Mouse (Mus musculus): ENCODE results near the gene Clic3.
A peak's percentile ranks its signal among the peaks of the same experiment; 100 is the strongest.

Clic3 gene

GRCm38 (mm10) chr2:25441067-25441466, 15.6 kb upstream of the Clic3 start:
- DNase-seq (ENCODE audit: inconsistent age in 2 of 2, low spot score in 1 of 2), result no peak

DNA sequence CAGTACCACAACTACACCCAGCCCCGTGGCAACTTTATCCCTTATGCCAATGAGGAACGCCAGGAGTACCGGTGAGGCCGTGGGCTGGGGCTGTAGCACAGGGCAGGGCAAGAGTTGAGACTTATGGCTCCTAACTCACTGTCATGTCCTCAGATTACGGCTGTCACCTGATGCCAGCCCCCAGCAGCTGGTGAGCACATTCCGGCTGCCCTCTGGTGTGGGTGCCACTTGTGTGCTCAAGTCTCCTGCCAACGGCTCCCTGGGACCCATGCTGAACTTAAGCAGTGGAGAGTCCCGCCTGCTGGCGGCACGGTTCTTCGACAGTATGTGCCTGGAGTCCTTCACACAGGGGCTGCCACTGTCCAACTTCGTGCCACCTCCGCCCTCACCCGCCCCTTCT, 14.0 kb upstream of the Clic3 start:
- DNase-seq (ENCODE audit: inconsistent age in 2 of 2, low spot score in 1 of 2), result no peak

DNA sequence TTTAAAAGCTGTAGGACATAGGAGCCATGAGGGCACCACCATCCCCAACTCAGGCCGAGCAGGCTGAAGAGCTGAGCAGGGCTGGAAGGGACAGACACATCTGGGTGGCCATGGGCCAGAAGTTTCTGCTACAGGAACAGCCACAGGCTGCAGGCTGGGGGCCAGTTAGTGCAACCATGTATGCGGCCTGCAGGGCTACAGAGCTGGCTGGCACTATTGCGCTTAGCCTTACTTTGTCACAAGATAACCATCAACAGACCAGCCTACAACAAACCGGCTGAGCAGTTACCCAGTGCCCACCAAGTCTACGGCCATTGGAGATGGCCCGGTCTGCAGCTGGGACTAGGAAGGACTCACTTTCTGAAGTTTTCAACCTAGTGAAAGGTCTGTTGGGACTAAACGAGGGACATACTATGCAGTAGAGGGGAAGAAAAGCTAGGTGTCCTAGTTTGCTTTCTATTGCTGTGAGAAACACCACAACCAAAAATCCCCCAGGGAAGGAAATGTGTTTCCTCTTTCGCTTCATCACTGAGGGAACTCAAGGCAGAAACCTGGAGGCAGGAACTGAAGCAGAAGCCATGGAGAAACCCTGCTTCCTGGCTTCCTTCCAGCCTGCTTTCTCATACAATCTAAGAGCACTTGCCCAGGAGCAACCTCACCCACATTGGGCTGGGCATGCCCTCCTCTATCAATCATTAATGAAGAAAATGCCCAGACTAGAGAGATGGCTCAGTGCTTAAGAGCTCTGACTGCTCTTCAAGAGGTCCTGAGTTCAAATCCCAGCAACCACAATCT, 5.6 kb upstream of the Clic3 start:
- no peak for DNase-seq (ENCODE audit: inconsistent age in 2 of 2, low spot score in 1 of 2)

DNA sequence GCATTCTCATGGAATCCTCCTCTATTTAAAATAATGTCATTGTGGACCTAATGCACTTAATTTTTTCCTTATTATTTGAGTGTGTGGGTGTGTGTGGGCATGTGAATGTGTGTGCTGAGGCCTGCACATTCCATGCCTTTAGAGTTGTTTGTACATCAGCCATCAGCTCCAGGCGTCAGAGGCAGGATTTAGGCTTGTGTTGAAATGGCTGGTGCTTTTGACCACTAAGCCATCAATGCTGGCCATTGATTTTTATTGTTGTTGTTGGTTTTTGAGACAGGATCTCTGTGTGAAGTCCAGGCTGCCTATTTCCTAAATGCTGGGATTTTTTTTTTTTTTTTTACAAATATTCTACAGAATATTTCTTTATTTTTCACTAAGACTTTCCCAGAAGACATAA, 3.7 kb upstream of the Clic3 start:
- DNase-seq (ENCODE audit: inconsistent age in 2 of 2, low spot score in 1 of 2), result no peak

DNA sequence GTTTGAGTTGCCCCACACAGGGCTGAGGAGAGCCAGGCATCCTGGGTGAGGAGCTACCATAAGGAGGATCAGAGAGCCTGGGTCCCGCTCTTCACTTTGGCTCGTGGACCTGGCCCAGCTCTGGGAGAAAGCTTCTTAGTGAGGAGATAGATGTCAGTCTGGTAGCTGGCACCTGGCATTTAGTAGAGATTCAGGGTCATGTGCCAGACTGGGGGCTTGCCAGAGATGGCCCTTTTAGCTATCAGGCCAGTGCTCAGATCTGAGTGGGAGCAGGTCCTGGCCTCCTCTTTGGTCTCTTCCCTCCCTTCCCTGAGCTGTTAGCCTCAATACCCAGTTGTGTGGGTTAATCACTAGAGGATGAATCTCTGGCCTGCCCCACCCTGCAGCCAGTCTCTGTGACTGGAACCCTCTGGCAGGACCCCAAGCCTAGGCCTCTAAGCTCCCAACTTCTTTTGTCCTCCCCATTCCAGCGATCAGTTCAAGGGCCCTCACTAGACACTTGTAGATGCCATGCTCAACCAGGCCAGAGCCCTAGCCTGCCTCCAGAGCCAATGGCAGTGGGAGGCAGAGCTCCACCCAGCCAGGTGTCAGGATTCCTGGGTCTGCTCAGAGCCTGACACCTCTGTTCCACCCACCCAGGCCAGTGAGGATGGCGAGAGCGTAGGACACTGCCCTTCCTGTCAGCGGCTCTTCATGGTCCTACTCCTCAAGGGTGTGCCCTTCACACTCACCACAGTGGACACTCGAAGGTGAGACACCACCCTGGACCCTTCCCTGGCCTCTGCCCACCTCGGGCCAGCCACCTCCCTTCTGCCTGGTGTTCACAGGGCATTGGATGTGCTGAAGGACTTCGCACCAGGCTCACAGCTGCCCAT, 621 bp downstream of the Clic3 start:
- no peak for DNase-seq (ENCODE audit: inconsistent age in 2 of 2, low spot score in 1 of 2)

DNA sequence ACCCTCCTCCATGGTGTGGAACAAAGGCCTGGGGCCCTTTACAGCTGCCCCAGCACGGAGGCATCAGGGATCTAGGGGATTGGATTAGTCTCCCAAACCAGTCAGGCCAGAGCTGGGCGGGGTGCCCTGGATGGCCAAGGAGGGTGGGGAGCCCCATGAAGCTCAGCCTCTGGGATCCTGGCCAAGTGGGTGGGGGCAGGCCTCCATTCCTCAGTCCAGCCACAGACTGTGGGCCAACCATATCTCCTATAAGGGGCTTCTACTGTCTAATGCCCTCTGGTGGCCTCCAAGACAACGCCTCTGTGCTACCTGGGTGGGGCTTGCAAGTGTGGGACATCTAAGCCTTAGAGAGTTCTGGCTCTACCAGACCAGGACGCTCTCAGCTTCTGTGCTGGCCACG, 2.3 kb downstream of the Clic3 start:
- no peak for DNase-seq (ENCODE audit: inconsistent age in 2 of 2, low spot score in 1 of 2)

- no peak for DNase-seq (ENCODE audit: inconsistent age in 2 of 2, low spot score in 1 of 2)
Observed at GRCm38 (mm10) chr2:25460135-25460534, 3.5 kb downstream of the Clic3 start.

GRCm38 (mm10) chr2:25460551-25461309, 4.1 kb downstream of the Clic3 start, which contains the start of gene Paxx:
TSS of gene Paxx (minus strand) at chr2:25461094.
- DNase-seq (ENCODE audit: inconsistent age in 2 of 2, low spot score in 1 of 2), result peak; percentile 96 to 98

GRCm38 (mm10) chr2:25461407-25461806, 4.8 kb downstream of the Clic3 start:
- DNase-seq (ENCODE audit: inconsistent age in 2 of 2, low spot score in 1 of 2), result peak in 1 of 2 experiments; percentile 53

- DNase-seq (ENCODE audit: inconsistent age in 2 of 2, low spot score in 1 of 2), result no peak
Observed at GRCm38 (mm10) chr2:25463630-25464029, 7.0 kb downstream of the Clic3 start.

DNA sequence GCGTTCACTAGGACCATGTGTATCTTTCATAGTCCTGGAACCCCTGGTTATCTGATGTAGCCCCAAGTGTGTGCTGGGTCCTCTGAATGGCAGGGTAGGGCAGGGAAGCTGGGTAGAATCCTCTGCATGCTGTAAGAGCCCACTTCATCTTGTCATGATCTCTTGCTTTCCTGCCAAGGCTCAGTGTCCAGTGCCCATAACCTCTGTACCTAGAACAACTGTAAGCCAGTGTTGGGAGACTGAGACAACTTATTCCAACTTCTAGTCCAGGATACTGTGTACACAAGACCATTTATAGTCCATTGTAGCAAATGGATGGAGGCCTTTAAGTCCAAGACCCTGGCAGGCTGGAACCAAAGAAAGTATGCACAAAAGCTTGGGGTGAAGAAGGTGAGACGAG, 8.6 kb downstream of the Clic3 start:
- no peak for DNase-seq (ENCODE audit: inconsistent age in 2 of 2, low spot score in 1 of 2)

DNA sequence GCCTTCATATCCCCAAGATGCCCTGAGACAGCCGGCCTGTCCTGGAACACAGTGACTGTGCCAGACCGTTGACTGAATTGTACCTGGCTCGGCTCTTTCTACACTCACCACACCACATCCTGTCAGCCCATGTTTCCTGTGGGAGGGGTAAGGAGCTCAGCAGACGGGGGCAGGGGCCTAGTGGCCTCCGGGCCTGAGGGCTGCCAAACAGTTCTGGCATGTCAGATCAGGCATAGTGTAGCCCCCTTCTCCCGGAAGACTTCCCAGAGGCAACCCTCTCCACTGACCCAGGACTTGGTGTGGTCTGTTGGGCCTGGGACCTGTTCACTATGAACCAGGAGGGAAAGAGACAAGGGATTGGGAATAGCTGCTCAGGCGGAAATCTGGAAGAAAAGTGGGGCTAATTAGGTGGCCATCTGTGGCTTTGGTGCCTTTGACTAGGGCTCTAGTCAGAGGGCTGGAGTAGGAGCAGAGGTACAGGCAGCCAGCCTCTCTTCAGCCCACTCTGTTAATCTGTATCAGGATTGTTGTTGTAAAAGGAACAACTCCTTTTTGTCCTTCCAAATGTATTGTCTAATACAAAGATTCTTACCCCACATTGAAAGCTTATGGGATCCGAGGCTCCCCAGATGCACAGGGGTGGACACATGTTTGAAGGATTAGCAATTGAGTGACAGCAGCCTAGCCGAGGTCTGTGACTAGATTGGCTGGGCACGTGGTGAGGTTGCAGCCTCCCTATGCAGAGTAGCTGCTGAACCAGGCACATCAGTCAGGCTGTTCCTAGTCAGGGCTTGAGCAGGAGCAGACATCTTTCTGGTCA, 9.4 kb downstream of the Clic3 start:
- DNase-seq (ENCODE audit: inconsistent age in 2 of 2, low spot score in 1 of 2), result no peak

DNA sequence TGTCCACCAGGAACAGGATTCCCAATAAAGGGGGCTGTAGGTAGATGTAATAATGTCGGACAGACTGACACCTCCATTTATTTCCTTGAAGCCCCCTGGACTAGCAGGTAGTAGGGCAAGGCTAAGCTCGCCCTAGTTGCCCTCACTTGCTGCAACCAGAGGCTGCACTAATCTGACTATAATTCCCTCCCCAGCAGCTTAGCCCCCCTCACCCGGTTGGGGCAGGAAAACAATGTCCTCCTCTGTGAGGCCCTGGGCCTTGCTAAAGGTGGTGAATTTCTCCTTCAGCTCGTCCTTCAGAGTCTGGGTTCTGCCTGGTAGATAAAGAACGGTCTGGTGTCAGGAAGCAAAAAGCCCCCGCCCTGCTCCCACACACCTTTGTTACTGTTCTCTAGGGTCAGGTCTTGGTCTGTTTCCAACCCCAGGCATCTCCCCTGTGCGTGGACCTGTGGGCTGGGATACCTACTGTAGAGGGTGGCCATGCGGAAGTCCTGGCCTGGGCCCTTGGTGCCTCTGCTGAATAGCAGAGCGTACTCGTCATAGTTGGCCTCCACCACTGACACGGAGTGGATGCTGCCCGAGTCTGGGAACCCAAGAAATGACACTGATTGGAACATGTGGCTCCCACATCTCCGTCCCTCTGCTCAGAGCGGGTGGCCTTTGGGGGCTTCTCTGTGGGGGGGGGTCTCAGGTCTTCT, 11.1 kb downstream of the Clic3 start:
- DNase-seq (ENCODE audit: inconsistent age in 2 of 2, low spot score in 1 of 2), result peak in 1 of 2 experiments; percentile 45

GRCm38 (mm10) chr2:25468962-25469915, 12.6 kb downstream of the Clic3 start:
- DNase-seq (ENCODE audit: inconsistent age in 2 of 2, low spot score in 1 of 2), result peak; percentile 37 to 52

GRCm38 (mm10) chr2:25469969-25470368, 13.3 kb downstream of the Clic3 start, which contains the start of gene Ptgds:
TSS of gene Ptgds (minus strand) at chr2:25470046.
- DNase-seq (ENCODE audit: inconsistent age in 2 of 2, low spot score in 1 of 2), result no peak

DNA sequence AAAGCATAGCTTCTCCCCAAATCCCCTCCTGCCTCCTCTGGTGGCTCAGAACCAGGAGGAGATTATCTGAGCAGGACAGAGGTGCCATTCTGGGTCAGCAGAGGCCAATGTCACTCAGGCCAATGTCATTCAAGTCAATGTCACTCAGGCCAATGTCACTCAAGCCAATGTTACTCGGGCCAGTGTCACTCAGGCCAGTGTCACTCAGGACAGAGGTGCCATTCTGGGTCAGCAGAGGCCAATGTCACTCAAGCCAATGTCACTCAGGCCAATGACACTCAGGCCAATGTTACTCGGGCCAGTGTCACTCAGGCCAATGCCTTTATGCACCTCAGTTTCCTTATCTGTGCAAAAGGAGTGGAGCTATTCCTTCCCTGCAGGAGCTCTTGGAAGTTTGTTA, 15.9 kb downstream of the Clic3 start:
- DNase-seq (ENCODE audit: inconsistent age in 2 of 2, low spot score in 1 of 2), result peak in 1 of 2 experiments; percentile 34

DNA sequence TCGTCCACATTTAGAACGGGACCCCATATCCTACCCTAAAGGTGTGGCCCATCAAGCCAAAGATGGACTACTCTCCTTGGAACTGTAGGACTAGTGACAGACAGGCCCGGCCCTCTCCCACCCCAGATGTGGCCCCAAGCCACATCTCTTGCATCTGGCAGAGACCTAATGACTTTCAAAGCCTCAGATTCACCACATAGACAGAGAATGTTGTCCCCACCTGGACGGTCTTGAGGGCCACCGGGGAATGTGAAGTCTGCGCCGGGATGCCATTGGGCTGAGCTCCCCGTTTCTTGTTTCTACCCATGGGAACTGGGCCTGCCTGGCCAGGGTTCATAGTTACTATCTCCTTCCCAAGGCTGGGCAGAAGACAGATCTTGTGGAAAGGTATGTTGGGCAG, 20.9 kb downstream of the Clic3 start:
- no peak for DNase-seq (ENCODE audit: inconsistent age in 2 of 2, low spot score in 1 of 2)

DNA sequence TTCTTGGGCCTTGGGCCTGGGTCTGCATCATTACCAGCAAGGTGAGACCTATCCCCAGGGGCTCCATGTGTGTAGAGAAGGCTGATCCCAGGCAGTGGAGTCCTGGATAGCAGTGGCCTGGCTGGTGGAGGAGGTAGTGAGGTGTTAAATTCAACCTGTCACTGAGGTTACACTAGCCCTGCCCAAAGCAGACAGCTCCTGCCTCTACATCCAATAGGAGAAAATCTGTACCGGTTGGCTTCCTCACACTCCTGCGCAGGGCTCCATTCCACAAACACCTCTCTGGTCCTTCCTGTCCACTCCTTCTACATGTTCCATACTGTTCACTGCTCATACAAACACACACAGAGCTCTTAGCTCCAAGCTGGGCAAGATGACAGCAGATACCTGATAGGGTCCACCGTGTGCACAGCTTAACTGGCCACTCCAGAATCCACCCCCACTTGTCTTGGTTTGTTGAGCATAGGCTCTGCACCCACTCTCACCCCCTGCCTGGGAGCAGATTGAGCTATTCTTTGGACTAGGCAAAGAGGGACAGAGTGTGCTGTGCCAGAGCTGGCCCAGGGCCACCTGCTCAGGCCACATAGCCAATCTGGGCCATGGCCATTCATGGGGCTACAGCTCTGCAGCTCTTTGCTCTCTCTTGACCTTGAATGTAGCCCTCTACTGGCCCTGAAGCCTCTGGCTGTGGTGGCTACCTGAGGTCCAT, 21.5 kb downstream of the Clic3 start:
- DNase-seq (ENCODE audit: inconsistent age in 2 of 2, low spot score in 1 of 2), result peak; percentile 87 to 89

All from adrenal gland, adult (tissue).